Mouse (Mus musculus) adrenal gland, adult 2 months (tissue): Measurements from ENCODE around the gene Ugt1a8. TPM values are rescaled to one million over a fixed set of nuclear protein-coding genes. Genes with fewer than 3 reads are reported as not detected.
A peak's percentile ranks its signal among the peaks of the same experiment; 100 is the strongest.
"Not testable (repeated sequence)": the region's sequence is repeated elsewhere in the genome, so short reads cannot be mapped to it uniquely, and the experiment has no call there.

Experiments used
- DNase-seq: peaks from one replicate; pipeline ENCODE4 v3.0.0; 2021
- long read RNA-seq: library from polyadenylated mRNA; stranded (forward); transcript quantifications from one replicate; pipeline ENCODE4 v2.0.0, GENCODE M21; 2021
- polyA plus RNA-seq: library from polyadenylated mRNA; depleted of rRNA; stranded (reverse); fragments of >200 nt; gene quantifications from 2 replicates; pipeline ENCODE4 v1.2.3, GENCODE M21; 2012; rRNA removed
- total RNA-seq, 2 experiments: library from RNA; stranded (reverse); gene quantifications; 2 replicates each; pipeline ENCODE4 v1.2.3; 2021

The Ugt1a8 gene
- total RNA-seq (not detected), polyA plus RNA-seq (not detected in 2 replicates)
- long read RNA-seq, result 0 reads

DNA sequence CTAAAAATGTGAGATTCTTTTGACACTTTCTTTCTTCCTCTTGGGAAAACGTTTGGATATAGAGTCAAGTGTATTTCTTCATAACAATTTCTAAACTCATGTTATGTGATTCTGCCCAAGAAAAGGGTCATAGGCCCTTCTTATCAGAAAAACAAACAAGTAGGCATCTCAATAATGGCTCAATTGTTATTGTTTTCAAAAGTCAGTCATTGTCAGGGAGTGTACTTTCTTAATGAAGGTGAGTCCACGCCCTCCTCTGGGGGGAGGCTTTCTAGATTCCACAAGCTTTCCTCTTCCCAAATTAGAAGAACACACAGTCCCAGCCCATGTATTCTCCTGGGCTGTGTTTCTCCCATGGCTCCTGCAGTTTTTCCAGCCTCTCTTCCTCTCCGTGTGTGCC, at the start of gene Ugt1a8:
Gene Ugt1a8 (plus strand): TSS at position 301 of the 400 bp plus-strand sequence.
- DNase-seq, result no peak

DNA sequence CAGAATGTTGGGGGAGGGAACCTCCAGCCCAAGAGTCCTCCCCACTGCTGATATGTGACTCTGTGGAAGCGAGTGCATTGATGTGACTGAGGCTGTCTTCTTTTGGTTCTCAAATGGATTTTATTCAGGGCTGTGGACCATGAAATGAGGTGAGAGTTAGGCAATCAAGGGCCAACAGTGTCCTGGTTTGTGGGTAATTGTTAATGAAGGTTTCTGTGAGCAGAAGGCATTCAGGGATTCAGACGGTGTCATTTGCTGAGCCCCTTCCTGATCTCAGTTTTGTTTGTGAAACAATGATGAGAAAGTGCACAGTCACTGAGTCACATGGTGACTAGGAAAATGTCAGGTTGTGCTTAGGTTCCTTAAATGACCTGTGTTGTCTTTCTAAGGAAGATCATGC, 44.6 kb upstream of the Ugt1a8 start:
- DNase-seq, result not testable (repeated sequence)

DNA sequence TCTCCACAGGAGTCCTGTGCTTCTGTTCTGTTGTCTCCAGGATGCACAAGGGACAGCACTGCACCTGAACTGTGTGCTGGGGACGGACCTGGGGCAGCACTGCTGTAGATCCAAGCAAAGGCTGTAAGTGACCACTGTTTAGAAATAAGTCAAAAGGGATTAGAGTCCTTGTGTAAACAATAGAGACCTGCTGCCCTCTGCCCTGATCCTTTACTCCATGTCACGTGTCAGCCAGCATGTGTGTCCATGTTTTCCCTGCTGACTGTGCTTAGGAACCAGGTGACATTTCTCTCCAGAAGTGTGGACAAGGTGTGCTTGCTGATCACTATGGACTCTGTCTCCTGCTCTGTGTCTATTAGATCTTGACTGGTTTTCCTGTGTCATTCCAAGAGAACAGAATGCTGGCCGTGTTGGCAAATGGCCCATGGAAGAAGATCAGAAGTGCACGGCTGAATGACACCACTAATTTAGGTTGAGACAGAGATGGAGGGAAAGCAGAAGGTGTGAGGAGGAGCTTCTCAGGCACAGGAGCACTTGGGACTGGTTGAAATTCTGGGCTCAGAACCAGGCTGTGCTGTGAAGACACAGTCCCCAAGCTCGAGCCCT, 42.7 kb upstream of the Ugt1a8 start:
- not testable (repeated sequence) for DNase-seq

DNA sequence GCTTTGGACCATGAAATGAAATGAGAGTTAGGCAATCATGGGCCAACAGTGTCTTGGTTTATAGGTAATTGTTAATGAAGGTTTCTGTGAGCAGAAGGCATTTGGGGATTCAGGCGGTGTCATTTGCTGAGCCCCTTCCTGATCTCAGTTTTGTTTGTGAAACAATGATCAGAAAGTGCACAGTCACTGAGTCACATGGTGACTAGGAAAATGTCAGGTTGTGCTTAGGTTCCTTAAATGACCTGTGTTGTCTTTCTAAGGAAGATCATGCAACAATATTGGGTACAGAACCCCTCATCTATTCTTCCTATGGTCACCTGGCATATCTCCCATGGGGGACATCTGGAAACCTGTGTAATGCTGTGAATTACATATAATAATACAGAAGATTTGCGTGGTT, 40.2 kb upstream of the Ugt1a8 start:
- DNase-seq, result not testable (repeated sequence)

DNA sequence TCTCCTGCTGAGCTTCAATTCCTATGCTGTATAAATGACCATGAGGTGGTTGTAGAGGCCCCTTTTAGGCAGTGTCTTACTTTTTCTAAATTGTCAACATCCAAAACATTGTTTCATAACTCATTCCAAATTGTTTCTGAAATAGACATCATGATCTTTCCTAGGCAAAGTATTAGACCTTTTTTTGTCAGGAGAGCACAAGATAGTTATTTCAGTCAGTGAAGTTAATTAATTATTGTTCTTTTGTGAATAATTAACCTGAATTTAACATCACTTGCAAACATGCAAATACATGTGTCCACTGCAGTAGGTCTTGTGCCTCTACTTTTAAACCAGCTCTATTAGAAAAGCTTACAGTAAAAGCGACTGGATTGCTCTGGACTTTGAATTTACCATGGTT, 32.5 kb upstream of the Ugt1a8 start, which contains the start of gene Ugt1a10:
Gene Ugt1a10 (plus strand): TSS at position 301 of the 400 bp plus-strand sequence.
- DNase-seq, result no peak

DNA sequence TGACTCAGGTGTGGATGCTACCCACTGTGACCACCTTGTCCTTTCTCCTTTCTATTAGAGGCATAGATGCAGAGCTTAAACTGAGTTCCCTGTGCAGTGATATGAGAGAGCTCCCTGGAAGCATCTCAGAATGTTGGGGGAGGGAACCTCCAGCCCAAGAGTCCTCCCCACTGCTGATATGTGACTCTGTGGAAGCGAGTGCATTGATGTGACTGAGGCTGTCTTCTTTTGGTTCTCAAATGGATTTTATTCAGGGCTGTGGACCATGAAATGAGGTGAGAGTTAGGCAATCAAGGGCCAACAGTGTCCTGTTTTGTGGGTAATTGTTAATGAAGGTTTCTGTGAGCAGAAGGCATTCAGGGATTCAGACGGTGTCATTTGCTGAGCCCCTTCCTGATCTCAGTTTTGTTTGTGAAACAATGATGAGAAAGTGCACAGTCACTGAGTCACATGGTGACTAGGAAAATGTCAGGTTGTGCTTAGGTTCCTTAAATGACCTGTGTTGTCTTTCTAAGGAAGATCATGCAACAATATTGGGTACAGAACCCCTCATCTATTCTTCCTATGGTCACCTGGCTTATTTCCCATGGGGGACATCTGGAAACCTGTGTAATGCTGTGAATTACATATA, 21.0 kb upstream of the Ugt1a8 start:
- not testable (repeated sequence) for DNase-seq

DNA sequence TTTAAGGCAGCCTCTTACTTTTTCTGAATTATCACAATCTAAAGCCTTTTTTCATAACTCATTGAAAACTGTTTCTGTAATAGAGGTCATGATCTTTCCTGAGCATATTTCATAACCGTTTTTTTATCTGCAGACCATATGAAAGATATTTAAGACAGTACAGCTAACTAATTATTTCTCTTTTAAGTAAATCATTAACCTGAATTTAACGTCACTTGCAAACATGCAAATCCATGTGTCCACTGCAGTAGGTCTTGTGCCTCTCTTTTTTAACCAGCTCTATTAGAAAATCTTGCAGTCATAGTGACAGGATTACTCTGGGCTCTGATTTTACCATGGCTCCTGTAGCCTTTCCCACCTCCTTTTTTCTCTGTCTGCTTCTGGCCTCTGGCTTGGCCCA, 17.1 kb upstream of the Ugt1a8 start, which contains the start of gene Ugt1a9:
Gene Ugt1a9 (plus strand): TSS at position 306 of the 400 bp plus-strand sequence.
- no peak for DNase-seq

DNA sequence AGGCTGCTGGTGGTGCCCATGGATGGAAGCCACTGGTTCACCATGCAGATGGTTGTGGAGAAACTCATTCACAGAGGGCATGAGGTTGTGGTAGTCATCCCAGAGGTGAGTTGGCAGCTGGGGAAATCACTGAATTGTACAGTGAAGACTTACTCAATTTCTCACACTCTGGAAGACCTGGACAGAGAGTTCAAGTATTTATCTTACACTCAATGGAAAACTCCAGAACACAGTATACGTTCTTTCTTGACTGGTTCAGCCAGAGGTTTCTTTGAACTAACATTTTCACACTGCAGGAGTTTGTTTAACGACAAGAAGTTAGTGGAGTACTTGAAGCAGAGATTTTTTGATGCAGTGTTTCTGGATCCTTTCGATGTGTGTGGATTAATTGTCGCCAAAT, 16.7 kb upstream of the Ugt1a8 start:
- DNase-seq, result no peak

DNA sequence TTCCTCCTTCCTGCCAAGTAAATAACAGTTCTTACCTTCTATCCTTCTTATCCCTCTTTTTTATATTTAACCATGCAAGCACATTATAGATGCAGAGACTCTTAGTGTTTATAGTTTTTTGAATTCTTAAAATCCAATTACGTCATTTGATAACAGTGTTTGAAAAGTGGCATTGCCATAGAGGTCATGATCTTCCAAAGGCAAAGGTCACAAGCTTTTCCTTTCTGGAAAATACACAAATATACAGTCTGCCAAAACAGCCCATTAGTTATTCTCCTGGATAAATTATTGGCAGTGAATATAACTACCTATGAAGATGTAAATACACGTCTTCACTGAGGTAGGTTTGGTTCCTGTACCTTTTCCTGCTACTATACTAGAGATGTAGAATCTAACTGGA, 13.1 kb upstream of the Ugt1a8 start:
- no peak for DNase-seq

DNA sequence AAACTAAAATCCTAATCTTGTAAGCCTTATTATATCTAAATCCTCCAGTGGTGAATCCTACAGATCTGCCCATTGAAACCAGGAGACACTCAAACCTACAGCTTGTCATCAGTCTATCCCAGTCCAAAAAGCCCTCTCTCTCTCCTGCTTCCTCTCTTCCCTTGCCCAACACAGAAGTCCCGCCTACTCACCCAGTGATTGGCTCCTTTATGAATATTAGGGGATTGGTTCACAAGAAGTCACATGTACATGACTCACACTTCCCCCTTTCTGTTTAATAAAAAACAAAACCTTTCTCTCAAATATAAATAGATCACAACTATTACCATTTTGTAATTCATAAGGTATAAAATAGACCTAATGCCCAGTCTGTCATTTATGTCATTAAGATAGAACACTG, 10.5 kb upstream of the Ugt1a8 start:
- no peak for DNase-seq

DNA sequence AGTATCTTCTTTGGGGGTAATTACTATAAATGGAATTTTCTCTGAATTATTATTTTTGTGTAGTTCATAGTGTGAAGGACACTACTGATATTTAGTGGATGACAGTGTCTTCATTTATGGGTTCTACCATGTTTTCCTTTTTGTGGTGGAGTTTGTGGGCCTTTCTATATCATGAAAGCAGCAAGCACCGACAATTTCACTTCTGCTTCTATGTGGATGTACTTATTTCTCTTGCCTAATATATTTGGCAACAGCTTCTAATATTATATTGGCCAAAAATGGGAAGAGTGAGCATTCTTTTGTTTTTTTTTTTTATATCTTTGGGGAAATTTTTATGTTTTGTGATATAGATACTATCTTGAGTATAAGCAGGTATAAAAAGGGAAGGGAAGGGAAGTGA, 5.9 kb upstream of the Ugt1a8 start:
- no peak for DNase-seq

DNA sequence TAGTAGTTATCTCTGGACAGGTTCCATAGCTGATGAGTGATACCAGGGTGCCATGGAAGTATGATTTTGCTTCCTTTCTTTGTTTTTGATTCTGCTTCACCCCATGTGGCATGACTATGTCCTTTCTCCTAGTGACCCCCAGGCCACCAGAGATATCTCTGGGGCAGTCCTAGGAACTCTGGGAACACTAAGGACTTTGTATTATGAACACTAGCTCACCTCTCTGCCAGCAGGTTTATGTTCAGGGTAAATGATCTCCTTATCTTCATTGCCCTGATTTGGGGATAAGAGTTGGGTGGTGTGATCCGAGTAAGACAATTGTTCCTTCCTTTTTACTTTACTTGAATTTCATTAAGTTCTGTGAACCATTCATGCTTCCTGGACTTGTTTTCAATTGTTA, 1.5 kb upstream of the Ugt1a8 start:
- no peak for DNase-seq

DNA sequence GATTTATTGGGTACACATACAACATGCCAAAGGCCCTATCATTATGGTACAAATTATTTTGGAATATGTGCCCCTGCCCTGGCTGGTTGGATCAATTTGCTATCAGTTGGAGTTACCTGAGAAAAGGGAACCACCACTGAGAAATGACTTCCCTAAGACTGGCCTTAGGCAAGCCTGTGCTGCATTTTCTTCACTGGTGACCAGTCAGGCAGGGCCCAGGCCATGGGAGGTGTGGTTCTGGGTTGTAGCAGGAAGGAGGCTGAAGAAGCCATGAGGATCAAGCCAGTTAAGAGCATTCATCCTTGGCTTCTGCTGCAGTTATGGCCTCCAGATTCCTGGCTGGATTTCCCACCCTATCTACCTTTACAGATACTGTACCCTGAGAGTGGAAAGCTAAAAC, 4.7 kb downstream of the Ugt1a8 start:
- DNase-seq, result no peak

DNA sequence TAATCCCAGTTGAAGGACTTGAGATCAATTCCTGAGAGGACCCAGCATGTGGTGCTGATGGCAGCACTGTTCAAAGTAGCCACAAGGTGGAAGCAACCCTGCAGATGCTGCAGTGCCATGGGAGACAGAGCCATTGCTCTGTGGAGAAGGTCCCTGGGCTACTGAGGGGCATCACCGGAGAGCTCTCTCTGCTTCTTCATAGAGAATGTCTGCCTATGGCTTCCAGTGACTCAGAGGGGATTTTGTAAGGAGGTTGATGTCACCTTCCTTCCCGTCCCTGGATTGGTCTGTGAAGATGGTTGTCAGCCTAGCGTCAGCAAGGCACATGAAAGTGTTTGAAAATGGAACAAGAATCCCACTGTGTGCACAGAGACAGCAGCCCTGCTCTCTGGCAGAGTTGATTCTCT, 6.7 kb downstream of the Ugt1a8 start:
- DNase-seq, result not testable (repeated sequence)

DNA sequence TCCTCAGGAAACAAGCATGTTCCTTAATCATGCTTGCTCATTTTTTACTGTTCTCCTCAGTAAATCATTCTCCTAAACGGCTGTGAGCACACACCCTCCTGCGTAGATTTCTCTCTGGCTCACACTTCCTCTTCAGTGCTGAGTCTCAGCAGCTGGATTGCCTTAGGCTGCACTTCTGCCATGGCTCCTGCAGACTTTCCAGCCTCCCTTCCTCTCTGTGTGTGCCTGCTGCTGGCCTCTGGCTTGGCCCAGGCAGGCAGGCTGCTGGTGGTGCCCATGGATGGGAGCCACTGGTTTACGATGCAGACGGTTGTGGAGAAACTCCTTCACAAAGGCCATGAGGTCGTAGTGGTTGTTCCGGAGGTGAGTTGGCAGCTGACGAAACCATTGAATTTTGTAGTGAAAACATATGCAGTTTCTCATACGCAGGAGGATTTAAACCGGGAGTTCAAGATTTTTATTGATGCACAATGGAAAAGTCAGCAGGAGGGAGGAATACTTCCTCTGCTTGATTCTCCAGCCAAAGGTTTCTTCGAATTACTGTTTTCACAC, 7.4 kb downstream of the Ugt1a8 start, which contains the start of gene Ugt1a7c:
Gene Ugt1a7c (plus strand): TSS at position 122 of the 552 bp plus-strand sequence.
- DNase-seq, result no peak

DNA sequence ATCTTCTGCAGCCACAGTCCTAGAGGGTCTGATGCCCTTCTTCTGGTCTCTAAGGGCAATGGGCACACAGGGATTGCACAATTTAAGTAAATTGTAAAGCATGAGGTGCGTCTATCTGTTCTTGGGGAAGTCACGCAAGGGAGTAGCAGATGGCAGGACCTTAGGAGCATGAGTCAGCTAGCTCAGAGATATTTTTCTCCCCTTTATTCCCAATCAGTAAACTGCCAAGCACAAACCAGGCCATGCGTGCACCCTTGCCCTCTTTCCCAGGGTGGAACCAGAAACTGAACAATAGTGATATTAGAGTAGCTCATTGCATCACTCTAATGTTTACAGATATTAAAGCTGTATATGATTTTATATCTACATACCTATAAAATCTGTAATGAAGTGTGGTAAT, 10.9 kb downstream of the Ugt1a8 start:
- DNase-seq, result not testable (repeated sequence)

DNA sequence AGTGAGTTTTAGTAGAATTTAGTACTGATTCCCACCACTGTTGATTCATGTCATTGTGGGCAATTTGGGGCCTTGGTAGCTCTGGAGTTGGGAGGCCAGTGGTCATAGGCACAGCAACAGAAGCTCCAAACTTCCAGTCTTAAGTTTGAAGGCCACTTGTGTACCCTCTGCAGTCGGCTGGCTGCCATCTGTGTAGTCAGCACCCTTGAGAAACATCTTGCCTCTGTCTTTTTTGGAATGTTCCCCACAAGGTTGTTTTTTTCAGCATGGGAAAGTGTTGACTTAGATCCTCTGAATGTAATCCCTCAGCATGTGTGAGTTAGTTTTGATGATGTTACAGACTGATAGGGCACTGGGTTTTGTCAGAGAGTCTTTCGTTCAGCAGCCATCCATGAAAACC, 12.1 kb downstream of the Ugt1a8 start:
- peak; percentile 29 for DNase-seq

DNA sequence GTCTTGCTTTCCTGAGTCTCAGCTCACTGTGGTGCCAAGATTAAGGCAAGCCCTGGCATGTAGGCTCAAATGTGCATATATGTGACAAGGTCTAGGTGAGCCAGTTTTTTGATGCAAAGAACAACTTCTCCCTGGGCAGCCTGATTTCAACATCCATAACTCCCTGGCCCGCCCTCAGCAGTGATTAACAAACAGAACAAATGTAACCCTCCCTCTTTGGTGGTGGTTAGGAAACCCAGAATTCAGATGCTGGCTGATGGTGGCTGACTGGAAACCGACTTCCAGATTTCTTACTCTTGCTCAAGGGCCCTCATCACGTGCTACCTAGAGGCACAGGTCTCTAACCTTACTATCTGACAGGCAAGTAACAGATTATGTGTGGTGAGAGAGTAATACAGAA, 15.4 kb downstream of the Ugt1a8 start, which contains the start of gene Ugt1a6b:
Gene Ugt1a6b (plus strand): TSS at position 234 of the 400 bp plus-strand sequence.
- DNase-seq, result peak; percentile 14

DNA sequence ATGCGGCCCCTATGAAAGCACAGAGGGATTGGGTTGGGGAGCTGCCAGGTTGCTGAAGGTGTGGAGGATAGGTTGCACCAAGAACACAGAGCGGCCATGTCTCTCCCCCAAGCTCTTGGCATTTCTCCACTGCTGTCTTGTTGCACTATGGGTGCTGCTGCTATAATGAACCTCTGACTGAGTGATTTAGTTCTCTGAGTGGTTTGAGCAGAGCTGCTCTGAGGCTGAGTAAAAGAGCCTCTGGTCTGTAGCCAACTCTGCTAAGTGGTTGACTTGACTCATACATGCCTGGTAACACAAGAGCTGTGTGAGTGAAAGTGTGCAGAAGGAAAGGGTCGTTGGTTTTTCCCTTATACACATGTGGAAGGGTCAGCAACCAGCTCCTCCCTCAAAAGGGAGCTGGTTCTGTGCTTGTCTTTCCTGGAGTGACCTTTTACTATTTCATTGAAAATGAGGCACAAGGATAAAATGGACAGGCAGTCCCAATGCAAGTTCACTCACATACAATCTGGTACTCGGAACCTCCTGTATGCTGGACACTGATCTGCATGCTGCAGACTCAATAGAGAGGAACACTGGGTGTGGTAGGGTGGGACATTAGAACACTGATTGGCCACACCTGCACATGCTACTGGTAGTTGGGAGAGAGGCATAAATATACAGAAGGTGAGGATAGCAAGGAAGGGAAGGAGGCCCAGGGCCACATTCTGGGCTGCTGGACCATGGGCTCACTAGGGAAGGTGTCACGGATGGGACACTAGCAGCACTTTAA, 16.3 kb downstream of the Ugt1a8 start:
- DNase-seq, result peak; percentile 20

DNA sequence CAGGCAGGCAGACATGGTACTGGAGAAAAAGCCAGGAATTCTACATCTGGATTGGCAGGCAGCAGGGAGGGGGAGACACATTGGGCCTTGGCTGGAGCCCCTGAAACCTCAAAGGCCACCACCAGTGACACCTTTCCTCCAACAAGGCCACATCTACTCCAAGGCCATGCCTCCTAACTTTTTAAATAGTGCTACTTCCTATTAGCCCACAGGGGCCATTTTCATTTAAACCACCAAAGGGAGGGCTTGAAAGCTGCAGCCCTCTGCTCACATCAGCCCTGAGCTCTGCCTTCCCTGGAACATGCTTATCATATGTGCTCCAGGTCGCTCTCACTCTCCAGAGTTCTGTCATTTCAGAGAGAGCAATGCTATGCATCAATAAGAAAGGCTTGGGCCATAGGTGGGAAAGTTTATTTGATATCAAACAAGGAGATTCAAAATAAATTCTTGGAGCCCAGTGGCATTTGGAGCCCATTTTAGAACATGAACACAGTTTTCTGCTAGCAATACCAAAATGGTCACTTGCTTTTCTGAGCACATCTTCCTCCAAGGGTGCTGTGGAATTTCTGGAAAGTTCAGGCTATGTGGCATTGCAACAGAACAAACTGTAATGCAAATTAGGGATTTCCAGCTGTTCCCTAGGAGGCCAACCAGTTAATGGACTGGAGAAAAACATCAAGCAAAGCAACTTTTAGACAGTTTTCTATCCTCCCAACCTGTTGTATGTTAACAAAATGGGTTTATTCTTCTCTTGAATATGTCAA, 17.2 kb downstream of the Ugt1a8 start:
- peak; percentile 19 for DNase-seq

DNA sequence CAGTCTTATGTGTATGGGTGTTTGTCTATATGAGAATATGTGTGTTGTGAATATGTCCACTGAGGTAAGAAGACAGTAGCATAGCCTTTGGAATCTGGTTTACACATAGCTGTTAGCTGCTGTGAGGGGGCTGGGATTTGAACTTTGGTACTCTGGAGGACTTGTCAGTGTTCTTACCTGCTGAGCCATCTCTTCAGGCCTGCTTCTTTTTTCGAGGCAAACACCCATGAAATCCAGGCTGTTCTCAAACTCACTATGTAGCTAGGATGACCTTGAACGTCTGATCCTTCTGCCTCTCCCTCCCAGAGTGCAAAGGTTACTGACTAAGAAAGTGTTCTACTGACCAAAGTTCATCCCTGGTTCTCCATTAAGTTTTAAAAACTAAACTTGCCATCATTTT, 18.0 kb downstream of the Ugt1a8 start:
- DNase-seq, result no peak
